Mouse (Mus musculus): ENCODE data around the gene Gm11116.
"Not testable (repeated sequence)": the region's sequence is repeated elsewhere in the genome, so short reads cannot be mapped to it uniquely, and the experiment has no call there.

Gm11116 gene

GRCm38 (mm10) chr5:88111430-88111829 is at the start of gene Gm11116:
Gm11116 (minus strand) TSS chr5:88111530.
- H3K27me3 ChIP-seq (ENCODE audit: insufficient read depth, low read length): no peaks in the 10 kb centered on the region
- H3K4me3 ChIP-seq (replicated peaks; ENCODE audit: low read length): peak within 1 kb of the TSS; percentile 76
- no peaks in the 10 kb centered on the region for H3K9me3 ChIP-seq (ENCODE audit: low read length)
- no peaks in the 10 kb centered on the region for H3K4me1 ChIP-seq (replicated peaks; ENCODE audit: low read depth, low read length)
- no peak for TF ChIP-seq NANOG (IDR thresholded peaks at IDR 0.05; ENCODE audit: borderline replicate concordance, low read length)
- TF ChIP-seq POU5F1 (IDR thresholded peaks at IDR 0.05; ENCODE audit: borderline replicate concordance, low read length): no peak
- TF ChIP-seq CTCF (conservative IDR thresholded peaks at IDR 0.05; ENCODE audit: low read length): no peak
- no peaks in the 10 kb centered on the region for H3K36me3 ChIP-seq (ENCODE audit: insufficient read depth, low read length)

GRCm38 (mm10) chr5:88153999-88154398 is 42.7 kb upstream of the Gm11116 start, which contains the start of gene Gm11115:
Gm11115 (minus strand) TSS chr5:88154099.
- H3K27me3 ChIP-seq (ENCODE audit: insufficient read depth, low read length): no peaks in the 10 kb centered on the region
- no peaks in the 10 kb centered on the region for H3K36me3 ChIP-seq (ENCODE audit: insufficient read depth, low read length)
- no peak for TF ChIP-seq POU5F1 (IDR thresholded peaks at IDR 0.05; ENCODE audit: borderline replicate concordance, low read length)
- no peak for TF ChIP-seq CTCF (conservative IDR thresholded peaks at IDR 0.05; ENCODE audit: low read length)
- no peak for TF ChIP-seq NANOG (IDR thresholded peaks at IDR 0.05; ENCODE audit: borderline replicate concordance, low read length)
- H3K4me3 ChIP-seq (replicated peaks; ENCODE audit: low read length): no peak within 1 kb of the TSS
- no peaks in the 10 kb centered on the region for H3K4me1 ChIP-seq (replicated peaks; ENCODE audit: low read depth, low read length)
- H3K9me3 ChIP-seq (ENCODE audit: low read length): no peaks in the 10 kb centered on the region

DNA sequence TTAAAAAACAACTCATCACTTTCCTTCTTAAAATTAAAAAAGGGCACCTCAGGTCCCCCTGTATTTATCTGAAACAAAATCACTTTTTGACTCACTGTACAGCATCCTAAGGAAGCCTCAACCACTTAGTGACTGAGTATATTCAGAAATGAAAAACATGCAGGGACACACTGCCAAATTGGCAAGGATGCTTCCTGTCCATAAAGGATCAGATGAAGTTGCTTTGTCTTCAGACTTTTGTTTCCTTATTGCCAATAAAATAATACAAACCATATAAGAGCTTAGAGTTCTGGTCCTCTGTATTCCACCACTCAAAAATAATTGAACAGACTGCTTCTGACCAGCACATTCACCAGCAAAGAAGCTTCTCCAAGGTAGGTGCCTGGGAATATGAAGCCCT is 25.1 kb downstream of the Gm11116 start, which contains the start of gene Smr2:
Gene Smr2, plus strand, starts transcription at position 301 of the 400 bp plus-strand sequence.
- not testable (repeated sequence) for H3K4me3 ChIP-seq (replicated peaks; ENCODE audit: low read length); H3K36me3 ChIP-seq (ENCODE audit: insufficient read depth, low read length); H3K27me3 ChIP-seq (ENCODE audit: insufficient read depth, low read length); H3K4me1 ChIP-seq (replicated peaks; ENCODE audit: low read depth, low read length); H3K9me3 ChIP-seq (ENCODE audit: low read length)
